Mouse (Mus musculus): ENCODE data around the gene Tpra1.

Gene Tpra1

GRCm38 (mm10) chr6:88957801-88958211, 55.8 kb downstream of the Tpra1 start:
- no peak for DNase-seq (ENCODE audit: low spot score)

GRCm38 (mm10) chr6:88958305-88958704, 56.3 kb downstream of the Tpra1 start:
- no peak for DNase-seq (ENCODE audit: low spot score)

GRCm38 (mm10) chr6:88959834-88960233, 57.8 kb downstream of the Tpra1 start:
- DNase-seq (ENCODE audit: low spot score), result peak; percentile 32

- DNase-seq (ENCODE audit: low spot score), result no peak
These were observed 58.9 kb downstream of the Tpra1 start for GRCm38 (mm10) chr6:88960941-88961340.
